Mouse (Mus musculus) brain, embryonic 14.5 days (tissue): ENCODE data around the gene Esrrg.

Source experiments
- CTCF ChIP-seq: fragments of 200-500 bp; IDR thresholded peaks from 2 replicates; pipeline ENCODE4 v1.5.1; 2012; ENCODE audit warnings: inconsistent platforms, mild to moderate bottlenecking, moderate library complexity, borderline replicate concordance; ENCODE audit not compliant: insufficient read depth, insufficient read length; ENCODE audit errors: extremely low read depth
- POLR2A ChIP-seq: fragments of 200-500 bp; IDR thresholded peaks from 2 replicates; pipeline ENCODE4 v1.6.1; 2012; ENCODE audit warnings: mild to moderate bottlenecking, inconsistent platforms, borderline replicate concordance; ENCODE audit not compliant: poor library complexity, insufficient read depth, insufficient read length, severe bottlenecking; ENCODE audit errors: extremely low read depth

- TF ChIP-seq CTCF (no peak), POLR2A (no peak)
Observed at GRCm38 (mm10) chr1:187609853-187610230, 1.3 kb downstream of the Esrrg start.
